Mouse (Mus musculus) lung, adult 2 months (tissue): Measurements from ENCODE around the gene Arntl2.

ENCODE experiments used
- CTCF ChIP-seq: fragments of 200-500 bp; IDR thresholded peaks from 2 replicates; pipeline ENCODE4 v1.5.1; 2011; ENCODE audit warnings: mild to moderate bottlenecking, low read length, control low read depth; ENCODE audit not compliant: insufficient read depth
- POLR2A ChIP-seq: fragments of 200-500 bp; IDR thresholded peaks from 2 replicates; pipeline ENCODE4 v1.6.1; 2011; ENCODE audit warnings: low read depth, mild to moderate bottlenecking, control low read depth, low read length, borderline replicate concordance; ENCODE audit errors: extremely low read depth

- TF ChIP-seq POLR2A (no peak), CTCF (no peak)
These were observed 43.2 kb upstream of the Arntl2 start for GRCm38 (mm10) chr6:146752612-146753011.
